Mouse (Mus musculus) G1E-ER4 (cell line): ENCODE results near the gene Ddx42. TPM values are rescaled to one million over a fixed set of nuclear protein-coding genes. Genes with fewer than 3 reads are reported as not detected.
A peak's percentile ranks its signal among the peaks of the same experiment; 100 is the strongest.

Source experiments
- GATA1 ChIP-seq: IDR thresholded peaks from one replicate; pipeline ENCODE4 v1.8.0; 2012; ENCODE audit warnings: low read length, inconsistent platforms
- polyA plus RNA-seq: library from polyadenylated mRNA; stranded (reverse); fragments of >175 nt; gene quantifications from 2 replicates; pipeline ENCODE4 v1.2.3, GENCODE M21; 2012

Ddx42 gene
- polyA plus RNA-seq = 29.6 and 36.2 TPM in 2 replicates

GRCm38 (mm10) chr11:106216730-106217490, at the start of gene Ddx42:
Gene Ddx42, plus strand, starts transcription at chr11:106216926.
- TF ChIP-seq GATA1 = no peak

- TF ChIP-seq GATA1 = no peak
Measured at GRCm38 (mm10) chr11:106167435-106167834, 49.3 kb upstream of the Ddx42 start.

GRCm38 (mm10) chr11:106170807-106171206, 45.9 kb upstream of the Ddx42 start:
- TF ChIP-seq GATA1 = no peak

GRCm38 (mm10) chr11:106173228-106173627, 43.5 kb upstream of the Ddx42 start:
- no peak for TF ChIP-seq GATA1

GRCm38 (mm10) chr11:106174372-106174771, 42.4 kb upstream of the Ddx42 start:
- no peak for TF ChIP-seq GATA1

- no peak for TF ChIP-seq GATA1
Measured at GRCm38 (mm10) chr11:106175081-106175480, 41.6 kb upstream of the Ddx42 start.

GRCm38 (mm10) chr11:106176372-106176771, 40.4 kb upstream of the Ddx42 start:
- TF ChIP-seq GATA1 = peak; percentile 11

- peak; percentile 81 for TF ChIP-seq GATA1
Measured at GRCm38 (mm10) chr11:106178036-106178782, 38.5 kb upstream of the Ddx42 start.

- no peak for TF ChIP-seq GATA1
Measured at GRCm38 (mm10) chr11:106179711-106180448, 36.8 kb upstream of the Ddx42 start.

GRCm38 (mm10) chr11:106180449-106180801, 36.3 kb upstream of the Ddx42 start:
- TF ChIP-seq GATA1 = no peak

- TF ChIP-seq GATA1 = no peak
Measured at GRCm38 (mm10) chr11:106187326-106187725, 29.4 kb upstream of the Ddx42 start.

GRCm38 (mm10) chr11:106191716-106192115, 25.0 kb upstream of the Ddx42 start:
- TF ChIP-seq GATA1 = no peak

- peak; percentile 7 for TF ChIP-seq GATA1
Measured at GRCm38 (mm10) chr11:106192241-106192640, 24.5 kb upstream of the Ddx42 start.

- no peak for TF ChIP-seq GATA1
Measured at GRCm38 (mm10) chr11:106192657-106193370, 23.9 kb upstream of the Ddx42 start.

GRCm38 (mm10) chr11:106193371-106194154, 23.2 kb upstream of the Ddx42 start:
- no peak for TF ChIP-seq GATA1
